Mouse (Mus musculus) thymus, postnatal 4 days (tissue): ENCODE measurements around the gene Lrrc27.

Experiments used
- DNase-seq: peaks from one replicate; pipeline ENCODE4 v3.0.0; 2021

Lrrc27 gene

GRCm38 (mm10) chr7:139214596-139215340, 2.0 kb downstream of the Lrrc27 start:
- DNase-seq, result peak; percentile 7

GRCm38 (mm10) chr7:139215516-139215915, 2.7 kb downstream of the Lrrc27 start:
- no peak for DNase-seq

- no peak for DNase-seq
Observed at GRCm38 (mm10) chr7:139215946-139216345, 3.2 kb downstream of the Lrrc27 start.

GRCm38 (mm10) chr7:139216464-139216863, 3.7 kb downstream of the Lrrc27 start:
- DNase-seq, result peak; percentile 5

GRCm38 (mm10) chr7:139217046-139217445, 4.3 kb downstream of the Lrrc27 start:
- peak; percentile 6 for DNase-seq

GRCm38 (mm10) chr7:139218641-139219415, 6.0 kb downstream of the Lrrc27 start:
- DNase-seq, result peak; percentile 9

- DNase-seq, result peak; percentile 4
Observed at GRCm38 (mm10) chr7:139219486-139219885, 6.7 kb downstream of the Lrrc27 start.

GRCm38 (mm10) chr7:139220303-139220702, 7.5 kb downstream of the Lrrc27 start:
- DNase-seq, result peak; percentile 30

- DNase-seq, result no peak
Observed at GRCm38 (mm10) chr7:139221072-139221471, 8.3 kb downstream of the Lrrc27 start.

- DNase-seq, result peak; percentile 8
Observed at GRCm38 (mm10) chr7:139221856-139222255, 9.1 kb downstream of the Lrrc27 start.

- peak; percentile 8 for DNase-seq
Observed at GRCm38 (mm10) chr7:139222341-139222740, 9.6 kb downstream of the Lrrc27 start.

- peak; percentile 35 for DNase-seq
Observed at GRCm38 (mm10) chr7:139224070-139224469, 11.3 kb downstream of the Lrrc27 start.

GRCm38 (mm10) chr7:139224725-139225124, 11.9 kb downstream of the Lrrc27 start:
- DNase-seq, result peak; percentile 69

GRCm38 (mm10) chr7:139226416-139226815, 13.6 kb downstream of the Lrrc27 start:
- peak; percentile 6 for DNase-seq

GRCm38 (mm10) chr7:139228447-139229171, 15.8 kb downstream of the Lrrc27 start:
- peak; percentile 13 for DNase-seq

- no peak for DNase-seq
Observed at GRCm38 (mm10) chr7:139229837-139230236, 17.0 kb downstream of the Lrrc27 start.

GRCm38 (mm10) chr7:139230241-139230640, 17.5 kb downstream of the Lrrc27 start:
- no peak for DNase-seq

GRCm38 (mm10) chr7:139233714-139234113, 20.9 kb downstream of the Lrrc27 start:
- peak; percentile 95 for DNase-seq

- peak; percentile 49 for DNase-seq
Observed at GRCm38 (mm10) chr7:139234426-139235188, 21.8 kb downstream of the Lrrc27 start.

GRCm38 (mm10) chr7:139235651-139236358, 23.0 kb downstream of the Lrrc27 start:
- DNase-seq, result peak; percentile 61

- DNase-seq, result no peak
Observed at GRCm38 (mm10) chr7:139239432-139239831, 26.6 kb downstream of the Lrrc27 start.

- DNase-seq, result no peak
Observed at GRCm38 (mm10) chr7:139246086-139246485, 33.3 kb downstream of the Lrrc27 start.
